Mouse (Mus musculus): ENCODE results near the gene 4930415O20Rik. TPM values are rescaled to one million over a fixed set of nuclear protein-coding genes. Genes with fewer than 3 reads are reported as not detected.

4930415O20Rik gene
- polyA plus RNA-seq, 1 experiment from 2014 or later: not detected

DNA sequence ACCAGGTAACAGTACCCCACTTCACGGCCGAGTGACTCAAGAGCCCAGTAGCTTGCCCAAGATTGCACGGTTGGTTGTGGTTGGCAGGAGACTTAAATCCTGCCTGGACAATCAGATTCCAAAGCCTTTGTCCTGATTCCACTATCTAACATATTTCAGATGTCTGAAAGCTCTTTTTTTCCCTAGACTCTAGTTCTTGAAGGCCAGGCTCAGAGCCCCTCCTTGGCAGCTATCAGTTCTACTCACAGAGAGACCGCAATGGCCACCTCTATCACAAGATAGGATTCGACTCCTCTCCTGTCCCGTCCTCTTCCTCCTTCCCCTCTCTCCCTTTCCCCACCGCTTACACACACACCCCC lies 31.0 kb downstream of the 4930415O20Rik start:
- TF ChIP-seq EP300 (IDR thresholded peaks at IDR 0.05; ENCODE audit: low read depth) (peak; percentile 15; the same call in 1 of the 2 replicates), CTCF (IDR thresholded peaks at IDR 0.05; ENCODE audit: low read depth) (no peak)
- Histone ChIP-seq H3K36me3 (replicated peaks; ENCODE audit: insufficient read depth, low read length) (peaks cover 49% of the 10 kb centered on the region), H3K9ac (replicated peaks) (peak overlapping the region; percentile 76), H3K27ac (ENCODE audit: low read depth) (peak overlapping the region; percentile 82), H3K27me3 (ENCODE audit: insufficient read depth, low read length) (no peaks in the 10 kb centered on the region), H3K4me3 (ENCODE audit: low read depth, low read length) (peak overlapping the region; percentile 57), H3K4me1 (ENCODE audit: insufficient read depth) (peaks cover 43% of the 10 kb centered on the region), H3K9me3 (ENCODE audit: low read length) (no peaks in the 10 kb centered on the region), H3K4me2 (ENCODE audit: low read depth, low read length) (peak overlapping the region; percentile 81)
- 37% methylated on average over 7 of the region's 7 CpGs for WGBS (ENCODE audit: insufficient replicate concordance)
- no peak for ATAC-seq
- DNase-seq: no peak

GRCm38 (mm10) chr15:98602191-98602881 lies 31.5 kb downstream of the 4930415O20Rik start:
- Histone ChIP-seq H3K9ac (replicated peaks) (peak overlapping the region; percentile 76), H3K4me3 (ENCODE audit: low read depth, low read length) (peak overlapping the region; percentile 57), H3K27ac (ENCODE audit: low read depth) (peak overlapping the region; percentile 82), H3K36me3 (replicated peaks; ENCODE audit: insufficient read depth, low read length) (peaks cover 44% of the 10 kb centered on the region), H3K4me1 (ENCODE audit: insufficient read depth) (peaks cover 48% of the 10 kb centered on the region), H3K27me3 (ENCODE audit: insufficient read depth, low read length) (no peaks in the 10 kb centered on the region), H3K9me3 (ENCODE audit: low read length) (no peaks in the 10 kb centered on the region), H3K4me2 (ENCODE audit: low read depth, low read length) (peak overlapping the region; percentile 81)
- DNase-seq: peak; percentile 53
- ATAC-seq: peak; percentile 58
- whole genome bisulfite sequencing (ENCODE audit: insufficient replicate concordance): 55% methylated on average over 13 of the region's 13 CpGs
- TF ChIP-seq CTCF (IDR thresholded peaks at IDR 0.05; ENCODE audit: low read depth): no peak
- no peak for TF ChIP-seq EP300 (IDR thresholded peaks at IDR 0.05; ENCODE audit: low read depth)

- peak; percentile 60 for DNase-seq
- 43% methylated on average over 4 of the region's 4 CpGs for WGBS (ENCODE audit: insufficient replicate concordance)
- Histone ChIP-seq H3K36me3 (replicated peaks; ENCODE audit: insufficient read depth, low read length) (peaks cover 37% of the 10 kb centered on the region), H3K9ac (replicated peaks) (peak overlapping the region; percentile 76), H3K27ac (ENCODE audit: low read depth) (peak overlapping the region; percentile 82), H3K9me3 (ENCODE audit: low read length) (no peaks in the 10 kb centered on the region), H3K27me3 (ENCODE audit: insufficient read depth, low read length) (no peaks in the 10 kb centered on the region), H3K4me3 (ENCODE audit: low read depth, low read length) (peak overlapping the region; percentile 57), H3K4me1 (ENCODE audit: insufficient read depth) (peaks cover 55% of the 10 kb centered on the region), H3K4me2 (ENCODE audit: low read depth, low read length) (peak overlapping the region; percentile 81)
- TF ChIP-seq CTCF (IDR thresholded peaks at IDR 0.05; ENCODE audit: low read depth): no peak
- no peak for TF ChIP-seq EP300 (IDR thresholded peaks at IDR 0.05; ENCODE audit: low read depth)
- ATAC-seq: 0 out of 2 replicates have a peak, but pooled peaks have one; percentile 16
These were observed 32.2 kb downstream of the 4930415O20Rik start for GRCm38 (mm10) chr15:98602921-98603458.

DNA sequence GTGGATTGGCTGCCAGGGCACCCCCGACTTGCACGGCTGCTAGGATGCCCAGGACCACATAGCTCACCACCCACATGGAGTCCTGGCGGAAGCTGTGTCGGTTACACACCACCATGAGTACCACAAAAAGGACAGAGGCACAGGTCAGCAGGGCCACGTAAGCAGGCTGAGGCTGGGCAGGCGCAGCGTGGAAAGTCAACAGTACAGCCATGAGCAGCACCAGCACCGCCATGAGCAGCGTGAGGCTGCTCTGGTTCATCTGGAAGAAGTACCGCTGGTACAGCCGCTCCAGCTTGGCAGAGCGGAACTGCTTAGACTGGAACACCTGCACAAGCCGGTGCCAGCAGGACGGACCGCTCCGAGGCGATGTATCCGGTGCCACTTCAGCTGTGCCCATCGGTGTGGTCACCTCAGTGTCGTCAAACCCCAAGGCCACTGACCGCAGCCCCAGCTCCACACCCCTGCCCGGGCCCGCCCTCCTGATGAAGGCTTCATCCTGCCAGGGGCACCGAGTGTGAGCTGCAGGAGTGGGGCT lies 33.3 kb downstream of the 4930415O20Rik start:
- 90% methylated on average over 24 of the region's 24 CpGs for WGBS (ENCODE audit: insufficient replicate concordance)
- TF ChIP-seq CTCF (IDR thresholded peaks at IDR 0.05; ENCODE audit: low read depth) (no peak), EP300 (IDR thresholded peaks at IDR 0.05; ENCODE audit: low read depth) (no peak)
- no peak for DNase-seq
- Histone ChIP-seq H3K27ac (ENCODE audit: low read depth) (0 out of 2 replicates have a peak overlapping the region, but pooled peaks have one; percentile 82), H3K4me2 (ENCODE audit: low read depth, low read length) (peak overlapping the region; percentile 81), H3K9me3 (ENCODE audit: low read length) (no peaks in the 10 kb centered on the region), H3K4me1 (ENCODE audit: insufficient read depth) (peaks cover 55% of the 10 kb centered on the region), H3K9ac (replicated peaks) (no peak overlapping the region), H3K36me3 (replicated peaks; ENCODE audit: insufficient read depth, low read length) (peaks cover 27% of the 10 kb centered on the region), H3K4me3 (ENCODE audit: low read depth, low read length) (0 out of 2 replicates have a peak overlapping the region, but pooled peaks have one; percentile 57), H3K27me3 (ENCODE audit: insufficient read depth, low read length) (no peaks in the 10 kb centered on the region)
- ATAC-seq: no peak

GRCm38 (mm10) chr15:98606051-98606536 lies 35.3 kb downstream of the 4930415O20Rik start:
- WGBS (ENCODE audit: insufficient replicate concordance): 45% methylated on average over 12 of the region's 12 CpGs
- Histone ChIP-seq H3K27ac (ENCODE audit: low read depth) (peak overlapping the region; percentile 84), H3K4me1 (ENCODE audit: insufficient read depth) (peaks cover 56% of the 10 kb centered on the region), H3K36me3 (replicated peaks; ENCODE audit: insufficient read depth, low read length) (peaks cover 11% of the 10 kb centered on the region), H3K4me3 (ENCODE audit: low read depth, low read length) (peak overlapping the region; percentile 89), H3K27me3 (ENCODE audit: insufficient read depth, low read length) (no peaks in the 10 kb centered on the region), H3K9ac (replicated peaks) (peak overlapping the region; percentile 90), H3K4me2 (ENCODE audit: low read depth, low read length) (peak overlapping the region; percentile 95), H3K9me3 (ENCODE audit: low read length) (no peaks in the 10 kb centered on the region)
- DNase-seq (peak; percentile 58), ATAC-seq (peak; percentile 74)
- TF ChIP-seq CTCF (IDR thresholded peaks at IDR 0.05; ENCODE audit: low read depth) (no peak), EP300 (IDR thresholded peaks at IDR 0.05; ENCODE audit: low read depth) (peak; percentile 98)

GRCm38 (mm10) chr15:98606739-98607138 lies 35.9 kb downstream of the 4930415O20Rik start:
- no peaks in the 10 kb centered on the region for H3K27me3 ChIP-seq (ENCODE audit: insufficient read depth, low read length)
- H3K4me3 ChIP-seq (ENCODE audit: low read depth, low read length): peak overlapping the region; percentile 89; the same call in 1 of the 2 replicates
- peak overlapping the region; percentile 90 for H3K9ac ChIP-seq (replicated peaks)
- peaks cover 6% of the 10 kb centered on the region for H3K36me3 ChIP-seq (replicated peaks; ENCODE audit: insufficient read depth, low read length)
- H3K4me2 ChIP-seq (ENCODE audit: low read depth, low read length): peak overlapping the region; percentile 95
- 52% methylated on average over 9 of the region's 9 CpGs for WGBS (ENCODE audit: insufficient replicate concordance)
- H3K4me1 ChIP-seq (ENCODE audit: insufficient read depth): peaks cover 50% of the 10 kb centered on the region
- no peak for ATAC-seq
- TF ChIP-seq CTCF (IDR thresholded peaks at IDR 0.05; ENCODE audit: low read depth) (no peak), EP300 (IDR thresholded peaks at IDR 0.05; ENCODE audit: low read depth) (no peak)
- peak overlapping the region; percentile 84 for H3K27ac ChIP-seq (ENCODE audit: low read depth)
- no peaks in the 10 kb centered on the region for H3K9me3 ChIP-seq (ENCODE audit: low read length)
- no peak for DNase-seq

Data from liver, postnatal 0 days (tissue).